Mouse (Mus musculus) kidney, adult 8-10 months (tissue): Measurements from ENCODE around the gene Txnip.
A peak's percentile ranks its signal among the peaks of the same experiment; 100 is the strongest.
"Not testable (repeated sequence)": the region's sequence is repeated elsewhere in the genome, so short reads cannot be mapped to it uniquely, and the experiment has no call there.

Source experiments
- DNase-seq, 2 experiments: peaks; one replicate each; pipeline ENCODE4 v3.0.0; 2022

Gene Txnip

GRCm38 (mm10) chr3:96557694-96558093 is at the start of gene Txnip:
Gene Txnip (plus strand): TSS chr3:96557957.
- DNase-seq, result peak; percentile 99

GRCm38 (mm10) chr3:96507966-96508365 is 49.8 kb upstream of the Txnip start:
- DNase-seq, result not testable (repeated sequence)

- DNase-seq, result no peak
These were observed 37.6 kb upstream of the Txnip start for GRCm38 (mm10) chr3:96520171-96520570.

GRCm38 (mm10) chr3:96522149-96522548 is 35.6 kb upstream of the Txnip start:
- DNase-seq, result no peak

GRCm38 (mm10) chr3:96524028-96524810 is 33.5 kb upstream of the Txnip start:
- no peak for DNase-seq

GRCm38 (mm10) chr3:96524914-96525313 is 32.8 kb upstream of the Txnip start, which contains the start of gene Hfe2:
Gene Hfe2 (plus strand): TSS chr3:96525172.
- DNase-seq, result no peak

- DNase-seq, result no peak
These were observed 31.6 kb upstream of the Txnip start for GRCm38 (mm10) chr3:96526013-96526762.

- DNase-seq, result no peak
These were observed 30.8 kb upstream of the Txnip start for GRCm38 (mm10) chr3:96526864-96527542.

- DNase-seq, result no peak
These were observed 29.3 kb upstream of the Txnip start for GRCm38 (mm10) chr3:96528506-96528905.

GRCm38 (mm10) chr3:96532050-96532449 is 25.7 kb upstream of the Txnip start:
- no peak for DNase-seq

GRCm38 (mm10) chr3:96534300-96534699 is 23.5 kb upstream of the Txnip start:
- DNase-seq, result no peak

GRCm38 (mm10) chr3:96539316-96539715 is 18.4 kb upstream of the Txnip start:
- no peak for DNase-seq

- no peak for DNase-seq
These were observed 17.0 kb upstream of the Txnip start for GRCm38 (mm10) chr3:96540740-96541139.

- DNase-seq, result no peak
These were observed 16.3 kb upstream of the Txnip start for GRCm38 (mm10) chr3:96541328-96542078.

- no peak for DNase-seq
These were observed 15.2 kb upstream of the Txnip start for GRCm38 (mm10) chr3:96542554-96542953.

GRCm38 (mm10) chr3:96543345-96543744 is 14.4 kb upstream of the Txnip start:
- no peak for DNase-seq

GRCm38 (mm10) chr3:96545565-96545964 is 12.2 kb upstream of the Txnip start:
- DNase-seq, result no peak

GRCm38 (mm10) chr3:96546880-96547279 is 10.9 kb upstream of the Txnip start:
- no peak for DNase-seq

GRCm38 (mm10) chr3:96547389-96547960 is 10.3 kb upstream of the Txnip start:
- peak in 1 of 2 experiments; percentile 82 for DNase-seq

- no peak for DNase-seq
These were observed 8.9 kb upstream of the Txnip start for GRCm38 (mm10) chr3:96548824-96549223.

- DNase-seq, result no peak
These were observed 8.4 kb upstream of the Txnip start for GRCm38 (mm10) chr3:96549346-96549745.

- DNase-seq, result peak in 1 of 2 experiments; percentile 82
These were observed 6.6 kb upstream of the Txnip start for GRCm38 (mm10) chr3:96551203-96551602.
